Mouse (Mus musculus) limb, embryonic 11.5 days (tissue): ENCODE data around the gene Ifna16. TPM values are rescaled to one million over a fixed set of nuclear protein-coding genes. Genes with fewer than 3 reads are reported as not detected.
A peak's percentile ranks its signal among the peaks of the same experiment; 100 is the strongest.

Source experiments
- ATAC-seq: fragments of 200-750 bp; cut with Nextera tagmentation; 2 replicates; pipeline ENCODE4 v1.8.0; 2017; ENCODE audit warnings: low read depth; ENCODE audit not compliant: insufficient number of reproducible peaks, low FRiP score, low TSS enrichment
- DNase-seq: peaks from one replicate; pipeline ENCODE4 v3.0.0-alpha.2; 2015; ENCODE audit warnings: low spot score
- H3K27ac ChIP-seq: fragments of 300-500 bp; sonication (generic); replicated peaks from 2 replicates; pipeline ENCODE4 v1.5.1; 2014; ENCODE audit warnings: low read depth, mild to moderate bottlenecking, low read length
- H3K27me3 ChIP-seq: fragments of 300-500 bp; sonication (generic); 2 replicates; pipeline ENCODE4 v1.6.1; 2014; ENCODE audit warnings: mild to moderate bottlenecking, low read length, mixed read lengths; ENCODE audit not compliant: control insufficient read depth, insufficient read depth
- H3K36me3 ChIP-seq: fragments of 300-500 bp; sonication (generic); 2 replicates; pipeline ENCODE4 v1.6.1; 2014; ENCODE audit warnings: mild to moderate bottlenecking, low read length, moderate library complexity, mixed read lengths; ENCODE audit not compliant: control insufficient read depth, insufficient read depth
- H3K4me1 ChIP-seq: fragments of 300-500 bp; sonication (generic); 2 replicates; pipeline ENCODE4 v1.6.1; 2014; ENCODE audit warnings: low read length, mixed read lengths; ENCODE audit not compliant: control insufficient read depth, insufficient read depth
- H3K4me2 ChIP-seq: fragments of 300-500 bp; sonication (generic); 2 replicates; pipeline ENCODE4 v1.6.1; 2014; ENCODE audit warnings: low read depth, mild to moderate bottlenecking, moderate library complexity; ENCODE audit not compliant: severe bottlenecking
- H3K4me3 ChIP-seq: fragments of 300-500 bp; sonication (generic); 2 replicates; pipeline ENCODE4 v1.5.1; 2014; ENCODE audit warnings: low read depth, low read length
- H3K9ac ChIP-seq: fragments of 300-500 bp; sonication (generic); 2 replicates; pipeline ENCODE4 v1.6.1; 2014; ENCODE audit warnings: mild to moderate bottlenecking, low read length
- H3K9me3 ChIP-seq: fragments of 300-500 bp; sonication (generic); 2 replicates; pipeline ENCODE4 v1.6.1; 2016; ENCODE audit warnings: low read length; ENCODE audit not compliant: control insufficient read depth
- WGBS: fragments of 180-500 bp; shearing (Covaris S2); extraction: QIAGEN DNeasy Blood & Tissue Kit; methylation state at CpG from one replicate; pipeline ENCODE4 v1.1.7; 2014; 5-methylcytosine and 5-hydroxymethylcytosine counted together
- polyA plus RNA-seq: library from polyadenylated mRNA; unstranded; fragments of >200 nt; fragmentation: Nextera tagmentation; extraction: Ambion mirVana; gene quantifications from 2 replicates; pipeline ENCODE4 v1.2.1, GENCODE M21; 2014

Gene Ifna16
- polyA plus RNA-seq, 1 experiment from 2014 or later, result not detected

DNA sequence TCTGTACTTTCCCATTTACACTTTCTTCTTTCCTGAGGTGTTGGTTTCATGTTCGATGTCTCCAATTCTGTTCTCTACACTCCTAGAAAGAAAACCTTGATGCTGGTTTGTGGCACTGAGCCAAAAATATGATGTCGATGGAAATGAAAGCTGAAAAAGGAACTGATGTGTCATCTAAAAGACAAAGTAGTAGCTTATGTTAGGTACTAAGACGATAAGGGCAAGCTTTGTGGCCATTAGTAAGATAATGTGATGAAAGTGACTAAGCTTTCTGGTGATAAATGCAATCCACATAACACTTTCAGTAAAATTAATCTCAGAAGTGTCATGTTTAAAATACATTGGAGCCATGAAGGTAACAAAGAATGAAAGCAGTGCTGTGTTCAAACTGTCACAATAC is 4.6 kb upstream of the Ifna16 start:
- Histone ChIP-seq H3K4me2 (no peak overlapping the region), H3K9me3 (no peaks in the 10 kb centered on the region), H3K27me3 (no peaks in the 10 kb centered on the region), H3K4me1 (no peaks in the 10 kb centered on the region), H3K4me3 (no peak overlapping the region), H3K27ac (no peak overlapping the region), H3K9ac (no peak overlapping the region), H3K36me3 (no peaks in the 10 kb centered on the region)
- DNase-seq (no peak), ATAC-seq (no peak)
- WGBS, result 77% methylated on average over 3 of the region's 3 CpGs

DNA sequence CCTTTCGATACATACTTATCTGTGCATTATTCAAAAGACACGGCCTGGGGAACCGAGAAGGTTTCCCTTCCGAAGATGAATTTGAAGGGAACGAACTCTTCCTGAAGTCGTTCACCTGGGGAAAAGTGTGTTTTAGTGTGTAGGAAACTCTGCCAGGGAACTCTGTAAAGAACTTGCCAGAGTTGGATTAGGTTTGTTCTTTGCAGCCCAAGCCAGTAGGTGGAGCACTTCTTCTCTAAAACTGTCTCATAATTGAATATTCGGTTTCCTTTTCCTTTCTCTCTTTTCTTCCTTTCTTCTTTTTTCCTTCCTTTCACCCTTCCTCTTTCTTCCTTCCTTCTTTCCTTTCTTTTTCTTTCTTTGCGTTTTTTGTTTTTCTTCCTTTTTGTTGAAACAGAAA is 3.6 kb upstream of the Ifna16 start:
- Histone ChIP-seq H3K4me2 (no peak overlapping the region), H3K4me1 (no peaks in the 10 kb centered on the region), H3K9ac (no peak overlapping the region), H3K9me3 (no peaks in the 10 kb centered on the region), H3K4me3 (no peak overlapping the region), H3K27me3 (no peaks in the 10 kb centered on the region), H3K27ac (no peak overlapping the region), H3K36me3 (no peaks in the 10 kb centered on the region)
- WGBS, result 57% methylated on average over 8 of the region's 8 CpGs
- DNase-seq (peak; percentile 46), ATAC-seq (no peak)

DNA sequence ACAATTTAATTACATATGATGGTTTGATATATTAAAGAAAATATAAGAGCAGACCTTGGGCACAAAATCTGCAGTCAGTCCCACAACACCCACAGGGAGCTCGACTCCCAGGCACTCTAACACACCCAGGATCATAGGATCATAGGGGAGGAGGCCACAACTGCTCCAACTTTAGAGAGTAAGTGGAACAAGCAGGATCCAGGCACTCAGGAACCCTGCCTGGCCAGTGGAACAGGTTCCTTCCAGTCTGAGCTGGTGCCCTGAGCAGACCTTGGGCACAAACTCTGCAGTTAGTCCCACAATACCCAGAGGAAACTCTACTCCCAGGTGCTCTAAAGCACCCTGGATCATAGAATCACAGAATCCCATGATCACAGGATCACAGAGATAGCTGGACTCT is 21.3 kb downstream of the Ifna16 start:
- H3K4me3 ChIP-seq, result no peak overlapping the region
- WGBS, result 59% methylated on average over 1 of the region's 1 CpGs
- no peak for DNase-seq
- H3K27ac ChIP-seq, result no peak overlapping the region
- H3K9ac ChIP-seq, result no peak overlapping the region
- no peaks in the 10 kb centered on the region for H3K9me3 ChIP-seq
- H3K36me3 ChIP-seq, result no peaks in the 10 kb centered on the region
- H3K27me3 ChIP-seq, result no peaks in the 10 kb centered on the region
- no peak overlapping the region for H3K4me2 ChIP-seq
- no peaks in the 10 kb centered on the region for H3K4me1 ChIP-seq
- no peak for ATAC-seq

DNA sequence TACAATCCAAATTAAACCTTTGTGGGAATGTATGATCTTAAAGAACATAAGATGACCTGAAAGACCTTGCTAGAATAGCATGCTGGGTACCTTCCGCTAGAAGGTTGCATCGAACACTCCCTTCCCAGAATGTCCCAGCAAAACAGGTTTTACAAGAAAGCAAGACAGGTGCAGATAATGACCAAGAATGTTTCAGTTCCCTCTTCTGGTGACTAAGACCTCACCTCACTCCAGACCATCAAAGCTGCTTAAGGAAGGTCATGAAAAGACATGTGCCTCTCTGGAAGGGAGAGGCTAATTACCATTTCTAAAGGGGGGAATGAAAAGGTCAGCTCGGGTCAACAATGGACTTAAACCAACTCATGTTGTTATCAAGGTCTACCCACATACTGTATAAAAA is 23.1 kb downstream of the Ifna16 start:
- DNase-seq (no peak), ATAC-seq (no peak)
- no peaks in the 10 kb centered on the region for H3K4me1 ChIP-seq
- no peak overlapping the region for H3K9ac ChIP-seq
- H3K4me3 ChIP-seq, result no peak overlapping the region
- H3K4me2 ChIP-seq, result no peak overlapping the region
- H3K36me3 ChIP-seq, result no peaks in the 10 kb centered on the region
- 78% methylated on average over 3 of the region's 3 CpGs for WGBS
- H3K27ac ChIP-seq, result no peak overlapping the region
- no peaks in the 10 kb centered on the region for H3K27me3 ChIP-seq
- H3K9me3 ChIP-seq, result no peaks in the 10 kb centered on the region

DNA sequence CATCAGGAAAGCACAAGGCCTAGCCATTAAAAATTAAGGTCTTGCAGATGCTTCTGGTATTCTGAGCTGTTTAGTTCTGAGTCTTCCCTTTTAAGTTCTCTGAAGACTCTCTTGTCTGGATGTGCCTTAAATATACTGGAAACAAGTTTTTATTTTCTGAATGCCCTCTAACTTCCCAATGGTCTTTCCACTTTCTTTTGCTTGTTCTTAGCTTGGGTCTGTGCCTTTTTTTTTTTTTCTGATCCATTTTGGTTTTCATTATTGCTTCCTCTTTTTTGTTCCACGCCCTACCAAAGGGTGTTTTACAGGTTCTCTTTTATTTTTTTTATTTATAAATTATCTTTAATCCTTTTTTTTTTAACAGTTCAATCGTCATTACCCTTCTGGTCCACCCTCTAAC is 32.4 kb downstream of the Ifna16 start, which contains the start of gene Ifna13:
TSS of gene Ifna13 (minus strand) at position 101 of the 400 bp plus-strand sequence.
- Histone ChIP-seq H3K36me3 (no peaks in the 10 kb centered on the region), H3K27me3 (no peaks in the 10 kb centered on the region), H3K9ac (no peak within 1 kb of the TSS), H3K4me2 (no peak within 1 kb of the TSS), H3K9me3 (no peaks in the 10 kb centered on the region), H3K4me3 (no peak within 1 kb of the TSS), H3K4me1 (no peaks in the 10 kb centered on the region), H3K27ac (no peak within 1 kb of the TSS)
- 64% methylated on average over 2 of the region's 2 CpGs for WGBS
- DNase-seq, result no peak
- ATAC-seq, result no peak

DNA sequence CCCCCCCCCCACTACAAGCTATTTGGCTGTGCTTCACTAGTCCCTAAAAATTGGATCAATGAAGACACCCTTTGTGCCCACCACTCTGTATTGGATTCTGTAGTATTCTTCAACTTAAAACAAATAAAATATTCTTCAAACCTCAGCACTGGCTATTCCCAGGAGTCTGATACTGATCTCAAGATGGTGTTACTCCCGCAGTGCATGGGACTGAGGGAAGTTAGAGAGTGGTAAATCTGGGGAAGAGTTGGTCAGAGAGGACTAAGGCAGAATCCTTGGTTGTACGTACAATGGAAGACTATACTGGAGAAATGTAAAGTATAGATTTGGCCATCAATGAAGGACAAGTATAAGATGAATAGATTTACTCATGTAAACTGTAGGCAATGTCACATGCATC is 34.2 kb downstream of the Ifna16 start:
- Histone ChIP-seq H3K4me3 (no peak overlapping the region), H3K4me1 (no peaks in the 10 kb centered on the region), H3K27me3 (no peaks in the 10 kb centered on the region), H3K4me2 (no peak overlapping the region), H3K9me3 (no peaks in the 10 kb centered on the region), H3K36me3 (no peaks in the 10 kb centered on the region), H3K27ac (no peak overlapping the region), H3K9ac (no peak overlapping the region)
- DNase-seq (no peak), ATAC-seq (no peak)
- 44% methylated on average over 2 of the region's 2 CpGs for WGBS

DNA sequence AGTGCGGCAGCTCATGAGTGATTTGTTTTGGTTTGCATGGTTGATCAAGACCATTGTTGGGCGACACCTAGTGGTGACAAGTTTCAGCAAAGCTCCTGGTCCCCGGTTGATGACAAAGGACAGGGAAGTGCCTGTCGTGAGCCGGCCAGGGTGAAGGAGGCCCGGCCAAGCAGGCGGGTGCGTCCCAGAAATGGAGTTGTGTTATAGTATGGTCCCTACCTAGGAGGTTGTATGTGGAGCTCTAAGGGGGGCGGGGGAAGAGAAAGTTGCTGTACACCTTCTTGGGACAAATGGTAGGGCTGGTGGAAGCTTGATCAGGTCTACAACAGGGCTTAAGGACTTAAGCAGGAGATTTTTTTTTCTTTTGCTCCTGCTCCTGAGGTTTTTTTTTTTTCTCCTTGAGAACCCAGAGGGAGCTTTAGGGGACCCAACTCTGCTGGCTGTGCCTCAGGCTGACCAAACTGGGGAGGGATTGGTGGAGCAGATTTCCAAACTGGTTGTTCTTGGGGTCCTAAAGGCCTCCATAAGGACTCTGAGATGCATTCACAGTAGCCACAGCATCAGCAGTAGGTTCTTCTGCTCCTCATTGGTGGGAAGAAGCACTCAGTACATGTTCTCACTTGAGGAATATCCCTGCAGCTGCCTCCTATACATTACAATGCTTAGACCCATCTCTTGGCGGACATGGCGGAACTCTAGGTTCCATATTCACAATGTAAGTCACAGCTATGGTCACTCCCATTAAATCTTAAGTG is 35.5 kb downstream of the Ifna16 start:
- no peaks in the 10 kb centered on the region for H3K36me3 ChIP-seq
- DNase-seq, result peak; percentile 99
- H3K27ac ChIP-seq, result no peak overlapping the region
- no peaks in the 10 kb centered on the region for H3K4me1 ChIP-seq
- no peaks in the 10 kb centered on the region for H3K27me3 ChIP-seq
- peak; percentile 93 for ATAC-seq
- 23% methylated on average over 11 of the region's 11 CpGs for WGBS
- no peak overlapping the region; the same call in 1 of the 2 replicates for H3K4me3 ChIP-seq
- no peaks in the 10 kb centered on the region for H3K9me3 ChIP-seq
- H3K9ac ChIP-seq, result no peak overlapping the region
- H3K4me2 ChIP-seq, result no peak overlapping the region

DNA sequence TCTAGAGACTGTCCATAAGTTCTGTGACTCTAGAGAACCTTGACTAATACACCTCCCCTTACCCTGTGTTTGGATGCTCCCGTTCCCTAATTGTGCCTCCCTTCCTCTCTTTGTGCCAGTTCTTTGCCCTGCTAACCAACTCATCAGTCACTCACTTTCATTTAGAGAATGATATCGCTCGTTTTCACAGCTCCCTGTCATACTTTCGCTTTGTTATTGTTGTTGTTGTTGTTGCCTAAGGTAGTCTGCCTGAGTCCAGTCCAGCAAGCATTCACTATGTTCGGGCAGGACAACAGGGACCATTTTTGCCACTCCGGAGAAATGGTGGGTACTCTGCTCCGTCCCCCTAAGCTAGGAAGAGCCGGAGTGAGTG is 36.0 kb downstream of the Ifna16 start:
- Histone ChIP-seq H3K9me3 (no peaks in the 10 kb centered on the region), H3K4me1 (no peaks in the 10 kb centered on the region), H3K36me3 (no peaks in the 10 kb centered on the region), H3K27ac (no peak overlapping the region), H3K27me3 (no peaks in the 10 kb centered on the region), H3K9ac (no peak overlapping the region), H3K4me2 (peak overlapping the region; percentile 19; the same call in 1 of the 2 replicates), H3K4me3 (no peak overlapping the region; the same call in 1 of the 2 replicates)
- WGBS, result 72% methylated on average over 8 of the region's 8 CpGs
- ATAC-seq (no peak), DNase-seq (no peak)

DNA sequence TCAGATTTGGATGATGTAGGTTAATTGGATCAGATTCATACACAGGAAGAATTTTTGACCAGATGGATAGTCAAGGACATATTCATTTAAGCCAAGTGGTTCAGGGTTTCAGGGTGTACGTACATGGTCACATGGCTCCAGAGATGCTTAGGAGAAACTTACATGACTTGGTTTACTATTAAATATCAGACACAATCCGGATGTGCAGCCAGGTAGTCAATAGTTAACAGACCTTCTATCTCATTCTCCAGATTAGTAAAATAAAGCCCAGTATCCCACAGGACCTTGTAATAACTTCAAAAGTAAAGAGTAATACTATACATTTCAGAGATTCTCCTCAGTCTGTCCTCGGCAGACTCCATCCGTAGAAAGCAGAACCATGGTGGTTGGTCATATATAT is 42.4 kb downstream of the Ifna16 start, which contains the start of gene C87499:
TSS of gene C87499 (minus strand) at position 101 of the 400 bp plus-strand sequence.
- H3K9me3 ChIP-seq, result no peaks in the 10 kb centered on the region
- H3K27me3 ChIP-seq, result no peaks in the 10 kb centered on the region
- H3K27ac ChIP-seq, result no peak within 1 kb of the TSS
- H3K4me1 ChIP-seq, result no peaks in the 10 kb centered on the region
- no peaks in the 10 kb centered on the region for H3K36me3 ChIP-seq
- no peak for ATAC-seq
- 96% methylated on average over 4 of the region's 4 CpGs for WGBS
- no peak within 1 kb of the TSS for H3K4me3 ChIP-seq
- H3K9ac ChIP-seq, result no peak within 1 kb of the TSS
- no peak for DNase-seq
- H3K4me2 ChIP-seq, result no peak within 1 kb of the TSS
